Mouse (Mus musculus) forebrain, embryonic 10.5 days (tissue): ENCODE results near the gene Gm12166. TPM values are rescaled to one million over a fixed set of nuclear protein-coding genes. Genes with fewer than 3 reads are reported as not detected.
"Not testable (repeated sequence)": the region's sequence is repeated elsewhere in the genome, so short reads cannot be mapped to it uniquely, and the experiment has no call there.

Experiments used
- DNase-seq: peaks from one replicate; pipeline ENCODE4 v3.0.0-alpha.2; 2017; ENCODE audit warnings: low spot score; ENCODE audit errors: extremely low spot score
- H3K27ac ChIP-seq: fragments of 300-500 bp; sonication (generic); 2 replicates; pipeline ENCODE4 v1.5.1; 2016; ENCODE audit warnings: mild to moderate bottlenecking
- H3K27me3 ChIP-seq: fragments of 300-500 bp; sonication (generic); 2 replicates; pipeline ENCODE4 v1.6.1; 2016; ENCODE audit warnings: mild to moderate bottlenecking; ENCODE audit not compliant: poor library complexity, severe bottlenecking
- H3K36me3 ChIP-seq: fragments of 300-500 bp; sonication (generic); replicated peaks from 2 replicates; pipeline ENCODE4 v1.6.1; 2016; ENCODE audit warnings: mild to moderate bottlenecking, moderate library complexity
- H3K4me1 ChIP-seq: fragments of 300-500 bp; sonication (generic); 2 replicates; pipeline ENCODE4 v1.6.1; 2016
- H3K4me3 ChIP-seq: fragments of 300-500 bp; sonication (generic); 2 replicates; pipeline ENCODE4 v1.5.1; 2016; ENCODE audit warnings: mild to moderate bottlenecking, moderate library complexity
- H3K9me3 ChIP-seq: fragments of 300-500 bp; sonication (generic); 2 replicates; pipeline ENCODE4 v1.6.1; 2016; ENCODE audit warnings: mild to moderate bottlenecking, moderate library complexity
- WGBS: fragments of 180-500 bp; shearing (Covaris S2); methylation state at CpG from one replicate; pipeline ENCODE4 v1.1.7; 2016; 5-methylcytosine and 5-hydroxymethylcytosine counted together
- polyA plus RNA-seq: library from polyadenylated mRNA; unstranded; fragments of >200 nt; fragmentation: Nextera tagmentation; extraction: Ambion mirVana; gene quantifications from 2 replicates; pipeline ENCODE4 v1.2.1, GENCODE M21; 2016

Gm12166 gene
- 2.5 and 3.8 TPM in 2 replicates for polyA plus RNA-seq

GRCm38 (mm10) chr11:46052105-46052659, at the start of gene Gm12166:
Gene Gm12166, minus strand, starts transcription at chr11:46052321.
- WGBS: 37% methylated on average over 19 of the region's 19 CpGs
- H3K4me1 ChIP-seq: peaks cover 37% of the 10 kb centered on the region
- H3K27me3 ChIP-seq: peaks cover 24% of the 10 kb centered on the region
- not testable (repeated sequence) for DNase-seq, H3K9me3 ChIP-seq, H3K36me3 ChIP-seq, H3K27ac ChIP-seq, H3K4me3 ChIP-seq

DNA sequence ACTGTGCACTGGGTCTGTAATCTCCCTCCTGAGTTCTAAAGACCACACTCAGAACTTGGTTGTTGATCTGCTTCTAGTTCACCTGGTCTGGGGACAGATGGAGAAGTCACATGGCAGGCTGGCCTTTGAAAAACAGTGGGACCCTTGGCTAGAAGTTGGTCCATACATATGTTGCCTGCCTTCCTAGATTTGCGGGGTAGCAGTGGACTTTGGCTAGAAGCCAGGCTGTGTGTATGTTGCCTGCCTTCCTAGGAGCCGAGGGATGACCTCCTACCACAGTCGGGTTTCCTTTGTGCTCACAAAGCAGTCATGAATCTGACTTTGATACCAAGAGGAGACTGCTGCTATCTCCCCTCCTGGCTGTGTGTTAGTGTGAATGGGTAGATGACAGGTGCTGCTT, 44.9 kb upstream of the Gm12166 start:
- no peak for DNase-seq
- no peaks in the 10 kb centered on the region for H3K27me3 ChIP-seq
- no peak overlapping the region for H3K4me3 ChIP-seq
- no peak overlapping the region for H3K27ac ChIP-seq
- H3K36me3 ChIP-seq: peaks cover 26% of the 10 kb centered on the region
- WGBS: 89% methylated on average over 3 of the region's 3 CpGs
- peaks cover 7% of the 10 kb centered on the region for H3K4me1 ChIP-seq
- H3K9me3 ChIP-seq: no peaks in the 10 kb centered on the region

GRCm38 (mm10) chr11:46096265-46096649, 44.1 kb upstream of the Gm12166 start:
- 92% methylated on average over 6 of the region's 6 CpGs for WGBS
- no peak for DNase-seq

GRCm38 (mm10) chr11:46095477-46096264, 43.5 kb upstream of the Gm12166 start:
- no peak overlapping the region for H3K27ac ChIP-seq
- H3K4me1 ChIP-seq: peaks cover 14% of the 10 kb centered on the region
- no peak for DNase-seq
- H3K9me3 ChIP-seq: no peaks in the 10 kb centered on the region
- no peak overlapping the region for H3K4me3 ChIP-seq
- 78% methylated on average over 9 of the region's 9 CpGs for WGBS
- H3K36me3 ChIP-seq: peaks cover 20% of the 10 kb centered on the region
- H3K27me3 ChIP-seq: no peaks in the 10 kb centered on the region

More at GRCm38 (mm10) chr11:46096265-46096649, 44.1 kb upstream of the Gm12166 start:
- Histone ChIP-seq H3K9me3 (no peaks in the 10 kb centered on the region), H3K27me3 (no peaks in the 10 kb centered on the region), H3K4me1 (peaks cover 8% of the 10 kb centered on the region), H3K27ac (no peak overlapping the region), H3K4me3 (no peak overlapping the region), H3K36me3 (peaks cover 26% of the 10 kb centered on the region)

DNA sequence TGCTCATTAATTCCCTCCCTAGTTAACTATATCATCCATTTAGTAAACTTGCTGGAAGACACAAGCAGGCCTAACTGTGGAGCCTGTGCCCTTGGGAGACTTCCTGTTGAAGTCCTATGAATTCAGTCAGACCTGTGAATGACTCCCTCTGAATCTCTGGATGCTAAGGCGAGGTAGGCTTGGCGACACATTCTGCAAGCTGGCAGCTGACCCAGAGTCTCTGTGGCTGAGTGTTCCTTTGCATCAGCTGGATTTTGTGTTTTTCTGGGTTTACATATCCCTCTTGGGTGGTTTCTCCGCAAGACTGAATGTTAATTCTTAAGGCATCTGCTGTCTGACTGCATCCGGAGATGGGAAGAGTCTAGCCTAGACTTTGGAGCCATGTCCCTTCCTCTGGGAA, 40.0 kb upstream of the Gm12166 start:
- Histone ChIP-seq H3K4me3 (no peak overlapping the region), H3K27ac (no peak overlapping the region), H3K27me3 (no peaks in the 10 kb centered on the region), H3K9me3 (no peaks in the 10 kb centered on the region), H3K36me3 (peaks cover 9% of the 10 kb centered on the region; the same call in 1 of the 2 replicates), H3K4me1 (peaks cover 23% of the 10 kb centered on the region)
- no peak for DNase-seq
- 95% methylated on average over 4 of the region's 4 CpGs for WGBS

GRCm38 (mm10) chr11:46090951-46091667, 39.0 kb upstream of the Gm12166 start:
- H3K27ac ChIP-seq: no peak overlapping the region
- WGBS: 77% methylated on average over 10 of the region's 10 CpGs

DNA sequence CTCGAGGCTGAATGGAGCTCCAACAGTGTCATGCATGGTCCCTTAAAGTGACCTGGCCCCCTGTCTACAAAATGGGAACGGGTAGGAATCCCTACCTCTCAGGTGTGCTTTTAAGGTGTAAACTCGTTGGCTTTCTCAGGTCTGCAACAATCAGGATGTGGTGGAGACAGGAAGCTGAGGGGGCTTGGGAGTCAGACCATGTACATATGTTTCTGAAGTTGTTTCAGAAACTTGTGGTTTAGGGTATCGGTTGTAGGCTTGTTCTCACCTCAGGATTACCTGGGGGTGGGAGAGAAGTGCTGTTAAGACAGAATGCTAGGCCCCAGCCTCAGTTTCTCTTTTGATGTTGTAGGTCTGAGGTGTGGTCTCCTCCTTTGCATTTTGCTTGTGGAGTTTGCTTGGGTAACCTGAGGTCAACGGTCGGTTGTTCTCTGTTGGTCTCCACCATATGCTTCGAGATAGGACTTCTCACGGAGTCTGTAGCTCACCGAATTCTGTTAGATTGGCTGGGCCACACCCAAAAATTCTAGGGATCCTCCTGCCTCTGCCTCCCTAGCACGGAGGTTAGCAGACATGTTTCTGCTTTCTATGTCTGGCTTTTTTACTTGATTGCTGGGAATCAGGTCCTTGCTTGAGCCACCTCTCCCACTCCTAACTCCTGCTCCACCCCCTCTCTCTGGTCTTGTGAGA, 38.1 kb upstream of the Gm12166 start:
- 0 out of 2 replicates have a peak overlapping the region, but pooled peaks have one; percentile 30 for H3K27ac ChIP-seq
- no peaks in the 10 kb centered on the region for H3K9me3 ChIP-seq
- H3K36me3 ChIP-seq: peaks cover 7% of the 10 kb centered on the region; the same call in 1 of the 2 replicates
- DNase-seq: no peak
- 92% methylated on average over 10 of the region's 10 CpGs for WGBS
- H3K4me1 ChIP-seq: peaks cover 23% of the 10 kb centered on the region
- H3K27me3 ChIP-seq: no peaks in the 10 kb centered on the region
- no peak overlapping the region for H3K4me3 ChIP-seq

More at GRCm38 (mm10) chr11:46090951-46091667, 39.0 kb upstream of the Gm12166 start:
- H3K4me1 ChIP-seq: peaks cover 28% of the 10 kb centered on the region
- no peak overlapping the region for H3K4me3 ChIP-seq
- DNase-seq: no peak
- no peaks in the 10 kb centered on the region for H3K9me3 ChIP-seq
- no peaks in the 10 kb centered on the region for H3K27me3 ChIP-seq
- H3K36me3 ChIP-seq: peaks cover 9% of the 10 kb centered on the region; the same call in 1 of the 2 replicates

DNA sequence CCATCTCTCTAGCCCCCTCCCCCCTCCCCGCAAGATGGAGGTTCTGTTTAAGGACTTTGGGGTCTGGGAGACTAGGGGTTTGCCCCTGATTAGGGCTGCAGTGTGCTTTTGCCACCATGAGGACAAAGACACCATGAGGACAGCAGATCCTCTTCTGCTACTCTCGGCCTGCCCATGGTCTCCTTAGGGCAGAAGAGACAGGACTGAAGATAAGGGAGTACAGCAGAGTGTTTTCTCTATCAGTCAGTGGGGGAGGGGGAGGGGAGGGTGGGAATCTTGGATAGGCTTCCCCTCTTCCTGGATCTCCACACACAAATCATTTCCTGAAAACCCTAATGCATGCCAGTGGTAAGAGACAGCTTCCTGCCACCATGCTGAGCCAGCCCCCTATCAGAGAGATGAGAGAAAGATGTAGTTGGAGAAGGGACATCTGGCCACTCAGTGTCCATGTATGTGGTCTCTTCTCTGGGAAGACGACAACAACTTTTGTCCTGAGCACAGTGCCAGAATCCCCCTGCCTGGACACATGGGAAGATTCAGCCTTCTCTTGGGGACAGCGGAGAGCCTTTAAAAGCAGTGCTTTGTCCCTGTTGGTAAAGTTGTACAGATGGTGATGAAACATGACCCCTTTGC, 37.1 kb upstream of the Gm12166 start:
- no peak overlapping the region for H3K27ac ChIP-seq
- H3K4me1 ChIP-seq: peaks cover 23% of the 10 kb centered on the region

DNA sequence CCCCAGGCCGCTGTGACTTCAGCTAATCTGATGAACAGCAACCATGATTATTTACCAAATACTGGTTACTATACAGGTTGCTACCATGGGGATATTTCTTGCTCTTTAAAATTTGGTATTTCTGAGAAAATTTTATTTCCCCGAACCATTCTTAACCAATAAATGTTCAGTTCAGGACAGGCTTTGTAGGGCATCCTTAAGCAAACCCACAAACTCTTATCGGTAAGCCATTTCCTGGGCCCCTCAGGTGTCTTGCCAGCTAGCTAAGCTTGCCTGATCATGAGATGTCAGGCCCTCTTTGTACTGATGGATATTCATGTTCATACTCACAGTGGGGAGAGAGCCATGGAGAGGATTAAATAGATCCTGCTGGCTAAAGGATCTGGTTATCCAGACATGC, 34.3 kb upstream of the Gm12166 start:
- no peak for DNase-seq
- peaks cover 21% of the 10 kb centered on the region for H3K4me1 ChIP-seq
- 90% methylated on average over 3 of the region's 3 CpGs for WGBS
- no peaks in the 10 kb centered on the region for H3K9me3 ChIP-seq
- H3K4me3 ChIP-seq: no peak overlapping the region
- H3K27me3 ChIP-seq: no peaks in the 10 kb centered on the region
- H3K36me3 ChIP-seq: no peaks in the 10 kb centered on the region
- H3K27ac ChIP-seq: no peak overlapping the region

More for the DNA sequence above, 37.1 kb upstream of the Gm12166 start:
- Histone ChIP-seq H3K27me3 (no peaks in the 10 kb centered on the region), H3K36me3 (0 out of 2 replicates have a peak, but pooled peaks cover under 1% of the 10 kb centered on the region), H3K9me3 (no peaks in the 10 kb centered on the region), H3K4me3 (no peak overlapping the region)
- 82% methylated on average over 4 of the region's 4 CpGs for WGBS
- no peak for DNase-seq

DNA sequence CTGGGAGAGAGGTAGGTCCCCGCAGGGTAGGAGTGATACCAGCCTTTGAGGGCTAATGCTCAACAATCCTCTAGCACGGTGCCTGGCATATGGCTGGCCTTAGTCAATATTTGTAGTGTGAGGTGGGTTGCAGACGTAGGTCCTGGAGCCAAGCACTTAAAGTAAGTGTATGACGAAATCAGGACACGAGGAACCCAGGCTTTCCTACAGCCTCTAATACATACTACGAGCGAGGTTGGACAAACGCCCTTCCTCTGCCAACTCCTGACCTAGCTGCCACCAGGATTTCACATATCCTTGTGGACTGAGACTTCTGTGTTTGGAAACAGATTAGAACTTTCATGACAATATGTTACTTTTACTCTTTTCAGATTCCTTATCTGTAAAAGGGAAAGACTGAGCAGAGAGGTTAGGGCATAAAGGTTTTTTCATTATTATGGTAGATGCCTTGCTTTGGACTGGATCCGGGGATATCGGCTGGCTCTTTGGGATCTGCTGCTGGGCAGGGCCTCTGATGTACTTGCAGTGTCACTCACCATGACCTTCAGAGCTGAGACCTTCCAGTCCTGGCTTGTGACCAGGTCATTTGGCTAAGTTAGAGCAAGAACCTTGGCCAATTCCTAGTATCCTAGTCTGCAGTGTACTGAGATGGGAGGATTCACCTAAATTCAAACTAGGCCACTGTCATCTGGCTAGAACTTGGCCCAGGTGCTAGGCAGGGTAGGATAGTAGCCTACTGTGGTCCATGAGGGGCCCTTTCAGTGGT, 33.5 kb upstream of the Gm12166 start:
- Histone ChIP-seq H3K4me3 (no peak overlapping the region), H3K27ac (no peak overlapping the region), H3K9me3 (no peaks in the 10 kb centered on the region), H3K4me1 (peaks cover 14% of the 10 kb centered on the region), H3K27me3 (no peaks in the 10 kb centered on the region), H3K36me3 (no peaks in the 10 kb centered on the region)
- no peak for DNase-seq
- 94% methylated on average over 10 of the region's 10 CpGs for WGBS

DNA sequence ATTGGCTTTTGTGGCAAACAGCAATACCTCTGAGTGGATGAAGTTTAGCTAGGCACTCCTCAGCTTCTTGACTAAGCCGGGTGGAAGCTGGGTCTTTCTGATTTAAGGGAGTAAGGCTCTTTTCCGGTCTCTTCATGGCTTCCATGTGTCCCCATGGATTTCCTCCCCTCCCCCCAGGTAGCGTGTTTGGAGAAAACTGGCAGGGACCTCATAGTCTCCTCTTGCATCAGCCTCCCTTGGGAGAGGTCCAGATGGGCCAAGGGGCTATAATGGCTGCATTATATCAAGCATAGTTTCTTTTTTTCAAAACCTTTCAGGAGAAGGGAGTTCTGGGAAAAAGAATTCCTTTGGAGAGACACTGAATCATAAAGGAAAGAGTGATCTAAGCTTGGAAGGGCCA, 32.4 kb upstream of the Gm12166 start:
- Histone ChIP-seq H3K27me3 (no peaks in the 10 kb centered on the region), H3K4me1 (peaks cover 14% of the 10 kb centered on the region), H3K4me3 (no peak overlapping the region), H3K27ac (no peak overlapping the region), H3K9me3 (no peaks in the 10 kb centered on the region), H3K36me3 (no peaks in the 10 kb centered on the region)
- DNase-seq: no peak
- 92% methylated on average over 3 of the region's 3 CpGs for WGBS
